Mouse (Mus musculus) cortical plate, adult 2 months (tissue): ENCODE measurements at regions not wholly inside any gene's neighbourhood (a gene's known extent, or its start where the extent isn't known, plus 50 kb on each side); places are given as distances from the start of the nearest gene placed in this dataset.

ENCODE experiments used
- H3K27ac ChIP-seq: fragments of 200-500 bp; 2 replicates; pipeline ENCODE4 v1.5.1; 2012; ENCODE audit warnings: low read length, control low read depth, inconsistent platforms; ENCODE audit not compliant: insufficient read depth
- H3K4me1 ChIP-seq: fragments of 200-500 bp; 2 replicates; pipeline ENCODE4 v1.6.1; 2011; ENCODE audit warnings: low read length; ENCODE audit not compliant: control insufficient read depth, insufficient read depth
- H3K4me3 ChIP-seq: fragments of 200-500 bp; 2 replicates; pipeline ENCODE4 v1.5.1; 2011; ENCODE audit warnings: mild to moderate bottlenecking, low read length, control low read depth; ENCODE audit not compliant: insufficient read depth
- CTCF ChIP-seq: fragments of 200-500 bp; IDR thresholded peaks from 2 replicates; pipeline ENCODE4 v1.5.1; 2011; ENCODE audit warnings: mild to moderate bottlenecking, control low read depth, low read length; ENCODE audit not compliant: insufficient read depth; ENCODE audit errors: extremely low read depth
- POLR2A ChIP-seq: fragments of 200-500 bp; IDR thresholded peaks from 2 replicates; pipeline ENCODE4 v1.6.1; 2011; ENCODE audit warnings: mild to moderate bottlenecking, low read length, control low read depth; ENCODE audit not compliant: insufficient read depth; ENCODE audit errors: extremely low read depth

DNA sequence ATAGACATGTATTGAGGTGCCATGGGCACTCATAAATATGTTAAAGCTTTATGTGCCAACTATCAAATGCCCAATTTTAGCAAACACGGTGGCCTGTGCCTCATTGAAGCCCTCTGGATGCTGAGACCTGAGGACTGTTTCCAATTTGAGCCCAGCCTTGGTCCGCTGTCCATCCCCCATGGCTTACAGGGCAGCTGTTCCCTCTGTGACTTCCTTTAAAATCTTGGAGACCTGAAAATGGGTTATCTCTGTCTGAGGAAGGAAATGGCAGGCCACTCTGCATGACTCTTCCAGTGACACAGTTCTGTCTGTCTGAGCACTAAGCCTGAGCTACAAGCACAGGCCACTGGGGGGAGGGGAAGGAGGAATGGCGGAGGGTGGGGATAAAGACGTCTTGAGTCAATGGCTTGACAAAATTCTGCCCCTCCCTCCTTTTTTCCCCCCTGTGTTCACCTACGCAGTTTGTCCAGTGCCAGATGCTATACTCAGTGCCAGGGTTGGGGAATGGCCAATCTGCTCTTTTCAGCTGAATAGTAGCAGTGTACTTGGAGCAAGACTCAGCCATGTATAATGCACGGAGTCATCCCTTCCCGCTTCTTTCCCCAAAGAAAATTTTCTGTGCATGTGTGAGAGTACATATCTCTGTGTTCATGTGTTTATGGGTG lies 102.7 kb upstream of the Irf2bp2 start:
- Histone ChIP-seq H3K4me3 (no peak overlapping the region), H3K4me1 (peaks cover 11% of the 10 kb centered on the region), H3K27ac (no peak overlapping the region)
- TF ChIP-seq POLR2A, result no peak
- TF ChIP-seq CTCF, result no peak

DNA sequence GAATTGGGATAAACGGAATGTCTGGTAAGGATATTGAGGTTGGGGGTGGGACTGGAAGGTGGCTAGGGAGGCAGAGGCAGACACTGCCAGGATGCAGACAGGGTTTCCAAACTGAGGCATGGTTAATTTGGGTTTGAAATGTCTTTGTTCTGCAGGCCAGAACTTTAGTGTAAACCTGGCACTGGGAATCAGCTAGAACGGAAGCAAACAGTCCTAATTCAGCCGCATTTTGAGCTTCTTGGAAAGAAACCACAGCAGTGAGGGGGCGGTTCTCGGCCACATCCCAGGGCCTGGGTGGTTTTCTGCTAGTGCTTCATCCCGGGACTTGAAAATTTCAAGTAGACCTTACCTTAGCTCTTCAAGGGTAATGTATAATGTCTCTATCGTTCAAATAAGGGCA lies 100.6 kb upstream of the Irf2bp2 start:
- TF ChIP-seq POLR2A (no peak), CTCF (no peak)
- Histone ChIP-seq H3K4me1 (peaks cover 11% of the 10 kb centered on the region), H3K27ac (no peak overlapping the region), H3K4me3 (no peak overlapping the region)

DNA sequence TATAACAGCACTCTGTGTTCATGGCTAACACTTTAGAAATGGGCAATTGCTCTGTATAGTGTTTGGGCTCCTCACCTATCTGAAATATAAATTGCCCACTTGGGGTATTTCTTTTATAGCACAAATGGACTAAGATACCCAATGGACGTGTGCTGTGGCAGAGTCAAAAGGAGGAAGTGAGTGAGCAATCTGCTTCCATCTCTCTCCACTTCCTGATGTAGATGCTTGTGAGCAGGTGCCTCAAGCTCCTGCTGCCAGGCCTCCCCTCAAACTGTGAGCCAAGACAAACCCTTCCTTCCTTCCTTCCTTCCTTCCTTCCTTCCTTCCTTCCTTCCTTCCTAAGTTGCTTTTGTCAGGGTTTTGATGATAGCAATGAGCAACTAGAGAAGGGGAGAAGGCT lies 99.9 kb upstream of the Irf2bp2 start:
- Histone ChIP-seq H3K4me1 (peaks cover 11% of the 10 kb centered on the region), H3K27ac (0 out of 2 replicates have a peak overlapping the region, but pooled peaks have one; percentile 40), H3K4me3 (no peak overlapping the region)
- TF ChIP-seq POLR2A (no peak), CTCF (no peak)

DNA sequence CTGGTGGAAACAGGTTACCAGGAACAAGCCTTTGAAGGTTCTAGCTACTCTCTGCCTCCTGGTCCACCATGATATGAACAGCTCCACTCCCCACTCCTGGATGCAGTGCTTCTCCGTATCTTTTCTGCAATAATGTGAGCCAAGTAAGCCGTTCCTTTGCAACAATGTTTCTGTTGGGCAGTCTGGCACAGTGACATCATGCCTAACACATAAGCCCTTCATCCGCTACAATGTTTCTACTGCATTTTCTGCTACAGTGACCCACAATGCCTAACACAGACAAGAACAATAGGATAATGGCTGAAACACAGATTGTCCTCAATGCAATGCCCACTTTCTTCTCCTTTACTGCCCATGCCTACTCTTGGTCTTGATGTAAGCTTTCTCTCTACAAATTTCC lies 98.9 kb upstream of the Irf2bp2 start:
- Histone ChIP-seq H3K4me3 (no peak overlapping the region), H3K4me1 (peaks cover 11% of the 10 kb centered on the region), H3K27ac (no peak overlapping the region)
- no peak for TF ChIP-seq CTCF
- no peak for TF ChIP-seq POLR2A

DNA sequence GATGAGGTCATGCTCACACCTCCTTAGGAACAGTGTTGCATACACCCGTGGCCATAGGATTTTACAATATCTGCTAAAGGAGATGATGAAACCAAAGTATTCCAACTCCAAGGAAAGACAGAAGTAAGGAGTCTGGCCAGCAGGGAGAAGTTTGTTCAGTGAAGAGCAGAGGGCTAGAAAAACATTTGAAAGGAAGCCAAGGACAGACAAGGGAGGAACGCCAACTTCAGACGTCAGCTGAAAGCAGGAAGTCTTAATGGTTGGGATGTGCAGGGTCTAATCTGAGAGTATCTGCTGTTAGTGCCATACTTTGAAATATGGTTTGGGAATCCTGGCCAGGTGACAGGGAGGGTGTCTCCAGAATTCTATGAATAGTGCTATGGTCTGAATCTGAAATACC lies 98.5 kb upstream of the Irf2bp2 start:
- H3K4me3 ChIP-seq, result no peak overlapping the region
- peaks cover 11% of the 10 kb centered on the region for H3K4me1 ChIP-seq
- H3K27ac ChIP-seq, result no peak overlapping the region
- TF ChIP-seq POLR2A (no peak), CTCF (no peak)

DNA sequence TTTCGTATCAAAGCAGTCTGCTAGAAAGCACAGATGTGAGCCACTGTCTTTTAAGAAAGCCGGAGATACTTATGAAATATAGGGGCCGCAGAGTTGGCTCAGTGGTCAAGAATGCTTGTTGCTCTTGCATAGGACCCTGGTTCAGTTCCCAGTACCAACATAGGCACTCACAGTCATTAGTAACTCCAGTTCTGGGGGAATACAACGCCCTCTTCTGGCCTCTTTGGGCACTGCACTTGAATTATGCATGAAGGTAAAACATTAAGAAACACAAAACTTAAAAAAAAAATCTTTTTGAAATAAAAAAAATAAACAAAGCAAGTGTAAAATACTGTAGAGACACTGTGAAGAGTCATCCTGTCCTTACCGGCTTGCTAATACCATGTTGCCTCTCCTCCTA lies 94.7 kb upstream of the Irf2bp2 start:
- Histone ChIP-seq H3K4me3 (no peak overlapping the region), H3K27ac (no peak overlapping the region), H3K4me1 (peaks cover 7% of the 10 kb centered on the region)
- TF ChIP-seq CTCF (no peak), POLR2A (no peak)

DNA sequence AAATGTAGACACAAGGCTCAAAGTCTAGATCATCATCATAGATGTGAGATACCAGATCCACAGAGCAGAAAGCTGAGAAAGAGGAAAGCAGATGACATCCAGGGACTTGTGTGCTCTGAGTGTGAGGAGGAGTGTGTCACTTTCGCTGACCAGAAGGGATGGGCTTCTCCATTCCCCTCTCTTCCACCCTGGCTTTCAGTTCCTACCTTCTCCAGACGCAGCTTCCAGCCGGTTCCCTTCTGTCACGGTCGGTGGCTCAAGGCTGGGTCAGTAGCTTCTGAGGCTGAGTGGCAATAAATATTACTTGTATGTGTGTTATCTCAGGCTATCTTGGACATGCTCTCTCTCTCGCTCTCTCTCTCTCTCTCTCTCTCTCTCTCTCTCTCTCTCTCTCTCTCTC lies 94.2 kb upstream of the Irf2bp2 start:
- no peak for TF ChIP-seq POLR2A
- no peak for TF ChIP-seq CTCF
- Histone ChIP-seq H3K27ac (no peak overlapping the region), H3K4me1 (peaks cover 9% of the 10 kb centered on the region), H3K4me3 (no peak overlapping the region)

DNA sequence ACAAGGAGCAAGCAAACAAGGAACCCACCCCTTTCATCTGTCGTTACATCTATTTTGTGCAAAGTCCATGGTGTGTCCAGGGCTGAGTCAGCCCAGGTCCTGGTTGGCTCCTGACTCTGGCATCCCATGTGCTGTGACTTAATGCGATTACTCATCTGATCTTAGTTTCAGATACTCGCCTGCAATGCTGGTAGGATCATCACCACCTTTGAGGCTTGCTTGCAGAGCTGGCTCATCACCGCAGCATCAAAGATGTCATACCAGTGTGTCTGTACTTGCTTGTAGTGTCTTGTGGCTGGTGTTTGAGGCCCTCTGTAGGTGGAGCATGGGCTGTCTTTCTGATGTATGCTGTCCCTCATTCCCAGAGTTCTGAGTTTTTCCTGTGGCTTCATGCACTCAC lies 93.0 kb upstream of the Irf2bp2 start:
- TF ChIP-seq CTCF, result no peak
- no peak for TF ChIP-seq POLR2A
- Histone ChIP-seq H3K27ac (no peak overlapping the region), H3K4me3 (no peak overlapping the region), H3K4me1 (peaks cover 4% of the 10 kb centered on the region)

DNA sequence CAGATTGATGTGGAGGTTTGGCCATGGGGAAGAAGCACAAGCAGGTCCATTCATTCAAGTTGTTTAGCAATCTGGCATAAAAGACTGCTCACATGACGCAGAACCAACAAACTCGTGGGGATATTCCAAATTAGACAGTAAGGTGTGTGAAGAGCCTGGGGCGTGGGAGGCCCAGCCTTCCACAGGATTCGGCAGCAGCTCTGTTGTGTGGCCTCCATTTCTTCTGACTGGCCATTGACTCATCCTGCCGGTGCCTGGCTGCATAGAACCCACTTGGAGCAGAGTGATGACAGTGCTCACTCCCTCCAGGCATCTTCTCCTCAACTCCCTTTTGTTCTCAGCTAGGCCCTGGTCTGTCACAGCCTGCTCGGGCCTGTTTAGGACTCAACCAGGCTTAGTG lies 91.6 kb upstream of the Irf2bp2 start:
- no peak overlapping the region for H3K27ac ChIP-seq
- H3K4me3 ChIP-seq, result no peak overlapping the region
- peaks cover 4% of the 10 kb centered on the region for H3K4me1 ChIP-seq
- TF ChIP-seq POLR2A (no peak), CTCF (no peak)

DNA sequence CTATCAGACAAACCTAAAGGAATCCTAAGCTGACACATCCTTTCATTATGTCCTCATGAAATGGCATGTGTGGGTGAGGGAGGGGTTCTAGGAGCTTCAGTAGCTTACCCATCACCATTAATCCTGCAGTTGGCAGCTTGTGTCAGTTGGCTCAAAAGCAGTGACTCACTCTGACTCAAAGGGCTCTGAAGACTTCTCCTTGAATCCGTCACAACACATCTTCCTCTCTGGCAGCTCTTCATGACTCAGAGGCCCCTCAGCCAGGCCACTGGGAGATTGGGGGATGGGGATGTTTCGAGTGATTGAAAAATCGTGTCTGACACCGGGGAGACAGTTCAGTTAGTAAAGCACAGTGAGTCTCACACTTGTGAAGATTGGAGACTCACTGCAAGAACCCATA lies 90.2 kb upstream of the Irf2bp2 start:
- TF ChIP-seq POLR2A, result no peak
- TF ChIP-seq CTCF, result no peak
- no peak overlapping the region for H3K27ac ChIP-seq
- peaks cover 4% of the 10 kb centered on the region for H3K4me1 ChIP-seq
- no peak overlapping the region for H3K4me3 ChIP-seq
